Comparison of ENCODE assay signal across 13 mouse cellular contexts in genomic region chr3:53631126-53631525, GRCm38 (mm10). TPM values are rescaled to one million over a fixed set of nuclear protein-coding genes. Genes with fewer than 3 reads are reported as not detected.
A peak's percentile ranks its signal among the peaks of the same experiment; 100 is the strongest.
DNase-seq lines count a peak whose midpoint lies in the region; ATAC-seq and TF ChIP-seq lines count a peak whose summit lies in the region.
"Had no signal": no experiment of that assay in that cellular context is flagged by ENCODE, and none has a peak within 500 bp of the region (broad histone marks: within the 10 kb centered on the region; RNA-seq: fewer than 3 reads in every experiment).

No protein-coding gene starts in this region.

- H3K36me3 ChIP-seq in CH12.LX (replicated peaks in 1 of 2; ENCODE audit: control insufficient read depth in 1 of 2, insufficient read depth in 1 of 2, low read length in 1 of 2) = no peaks in the 10 kb centered on the region
- H3K36me3 ChIP-seq in heart, embryonic 15.5 days = no peaks in the 10 kb centered on the region
- H3K36me3 ChIP-seq: embryonic facial prominence, embryonic 12.5 days; liver, embryonic 12.5 days had no signal

- no peak for TF ChIP-seq POLR2A in CH12.LX (IDR thresholded peaks at IDR 0.05; ENCODE audit: low read depth, low read length)

- dilution Hi-C loops in CH12.LX (cut with MboI; ENCODE audit: extremely low pct_ligation_motif_present, extremely low pct_unique_long_range_greater_than_20kb, low sequenced_read_pairs) = no loop called here

- H3K79me2 ChIP-seq in CH12.LX (replicated peaks; ENCODE audit: control insufficient read depth, extremely low read depth, insufficient read depth, poor library complexity, severe bottlenecking) = no peaks in the 10 kb centered on the region

- no peak overlapping the region for H3K9ac ChIP-seq in CH12.LX (ENCODE audit: insufficient read depth, low read depth)
- H3K9ac ChIP-seq in heart, embryonic 15.5 days = no peak overlapping the region
- H3K9ac ChIP-seq: embryonic facial prominence, embryonic 12.5 days; liver, embryonic 12.5 days had no signal

- peak; percentile 89 for DNase-seq in heart, adult 11 months
- DNase-seq in heart, adult 9 months (ENCODE audit: low spot score in 2 of 2) = no peak
- DNase-seq in CH12.LX (ENCODE audit: extremely low read depth) = no peak
- peak; percentile 19 to 39 for DNase-seq in lung, postnatal 4 days
- no peak for DNase-seq in urinary bladder, adult 18-20 months (ENCODE audit: low spot score in 2 of 2)
- DNase-seq in frontal cortex, postnatal 25 days (ENCODE audit: low spot score in 2 of 2) = no peak
- DNase-seq in yolk sac, embryonic 10.5 days (ENCODE audit: low spot score) = no peak
- DNase-seq: adrenal gland, postnatal 14 days; cerebellum, adult 11-12 months had no signal

- in situ Hi-C loops in CH12.LX (cut with MboI; ENCODE audit: low pct_ligation_motif_present, low pct_unique_long_range_greater_than_20kb, low sequenced_read_pairs) = no loop called here

- WGBS in heart, embryonic 15.5 days = 39% methylated on average over 14 of the region's 14 CpGs

- no peak overlapping the region for H3K27ac ChIP-seq in CH12.LX (ENCODE audit: insufficient read depth, low read depth)
- peak overlapping the region; percentile 65 for H3K27ac ChIP-seq in heart, embryonic 15.5 days
- H3K27ac ChIP-seq: embryonic facial prominence, embryonic 12.5 days; hindbrain, postnatal 0 days; liver, embryonic 12.5 days had no signal

- TF ChIP-seq RAD21 in CH12.LX (IDR thresholded peaks at IDR 0.05; ENCODE audit: low read depth, low read length) = no peak

- ATAC-seq in heart, embryonic 15.5 days (replicated peaks; ENCODE audit: insufficient number of reproducible peaks, insufficient read depth, low FRiP score, low read depth) = no peak; the same call in 1 of the 2 replicates
- ATAC-seq: hindbrain, postnatal 0 days; liver, embryonic 12.5 days had no signal

- no peak for TF ChIP-seq CTCF in CH12.LX (conservative IDR thresholded peaks at IDR 0.05 in 1 of 2, IDR thresholded peaks at IDR 0.05 in 1 of 2; ENCODE audit: low read depth in 2 of 2, low read length in 2 of 2)

- peak overlapping the region; percentile 29; the same call in 1 of the 2 replicates for H3K4me2 ChIP-seq in CH12.LX (ENCODE audit: insufficient read depth, low read depth, poor library complexity, severe bottlenecking)
- H3K4me2 ChIP-seq in heart, embryonic 15.5 days = peak overlapping the region; percentile 44
- H3K4me2 ChIP-seq: embryonic facial prominence, embryonic 12.5 days; liver, embryonic 12.5 days had no signal

- H3K27me3 ChIP-seq in CH12.LX (replicated peaks) = no peaks in the 10 kb centered on the region
- H3K27me3 ChIP-seq in heart, embryonic 15.5 days = no peaks in the 10 kb centered on the region
- H3K27me3 ChIP-seq: embryonic facial prominence, embryonic 12.5 days; liver, embryonic 12.5 days had no signal

- 0 out of 4 replicates have a peak, but pooled peaks cover 0 to 5% of the 10 kb centered on the region in 2 experiments for H3K4me1 ChIP-seq in CH12.LX (ENCODE audit: control insufficient read depth in 1 of 2, insufficient read depth in 2 of 2)
- peaks cover 21% of the 10 kb centered on the region for H3K4me1 ChIP-seq in heart, embryonic 15.5 days (replicated peaks)
- H3K4me1 ChIP-seq: embryonic facial prominence, embryonic 12.5 days; liver, embryonic 12.5 days had no signal

- H3K9me3 ChIP-seq in CH12.LX (replicated peaks; ENCODE audit: low read length) = no peaks in the 10 kb centered on the region
- H3K9me3 ChIP-seq in heart, embryonic 15.5 days (replicated peaks) = no peaks in the 10 kb centered on the region
- H3K9me3 ChIP-seq: embryonic facial prominence, embryonic 12.5 days; liver, embryonic 12.5 days had no signal

- no peak overlapping the region for H3K4me3 ChIP-seq in CH12.LX (replicated peaks in 1 of 3; ENCODE audit: low read depth in 2 of 3, low read length in 2 of 3, poor library complexity in 1 of 3)
- H3K4me3 ChIP-seq in heart, embryonic 15.5 days = peak overlapping the region; percentile 22; the same call in 1 of the 2 replicates
- H3K4me3 ChIP-seq: embryonic facial prominence, embryonic 12.5 days; liver, embryonic 12.5 days had no signal

- TF ChIP-seq EP300 in CH12.LX (IDR thresholded peaks at IDR 0.05; ENCODE audit: low read length) = no peak

TF ChIP-seq in CH12.LX, 34 proteins besides CTCF, POLR2A, EP300 and RAD21:
- TF ChIP-seq ELF1 (IDR thresholded peaks at IDR 0.05; ENCODE audit: low read depth, low read length) (no peak), POLR2AphosphoS2 (IDR thresholded peaks at IDR 0.05; ENCODE audit: low read depth, low read length) (no peak), MAX (IDR thresholded peaks at IDR 0.05; ENCODE audit: low read length) (no peak), ETS1 (conservative IDR thresholded peaks at IDR 0.05; ENCODE audit: low read depth, low read length) (no peak), JUND (conservative IDR thresholded peaks at IDR 0.05; ENCODE audit: low read depth, low read length) (no peak), RCOR1 (conservative IDR thresholded peaks at IDR 0.05; ENCODE audit: low read depth, low read length) (no peak), USF1 (IDR thresholded peaks at IDR 0.05; ENCODE audit: low read depth, low read length) (no peak), GABPA (IDR thresholded peaks at IDR 0.05; ENCODE audit: insufficient replicate concordance, low read depth, low read length) (no peak), ZKSCAN1 (IDR thresholded peaks at IDR 0.05; ENCODE audit: borderline replicate concordance, low read depth, low read length) (no peak), MXI1 (IDR thresholded peaks at IDR 0.05; ENCODE audit: low read depth, low read length) (no peak), TBP (conservative IDR thresholded peaks at IDR 0.05; ENCODE audit: low read depth, low read length) (no peak), MAZ (IDR thresholded peaks at IDR 0.05; ENCODE audit: low read depth, low read length) (no peak), MYC (IDR thresholded peaks at IDR 0.05; ENCODE audit: low read depth, low read length) (no peak)

RNA-seq across cellular contexts. Expression of gene Frem2, which starts 26.0 kb away (rescaled TPM):
- total RNA-seq in CH12.LX (2012; rRNA removed) (0.04 TPM in 1 of 2 replicates, not detected in the other), CH12.LX (2014; rRNA removed) (0.04 and 0.09 TPM in 2 replicates)
- polyA plus RNA-seq in CH12.LX (2012; ENCODE audit: insufficient read length, low read depth) = 0.07 and 0.09 TPM in 2 replicates
- polyA plus RNA-seq in heart, embryonic 15.5 days (2015; fragmentation: Nextera tagmentation; extraction: Ambion mirVana) = 2.2 and 3.7 TPM in 2 replicates

Comparison
In these comparisons a context has a peak if more than half of its experiments do, and no peak if none do; other contexts are left out.
1. DNase-seq: peak in heart, adult 11 months (single experiment) and lung, postnatal 4 days (2 of 2); none in heart, adult 9 months (0 of 2), CH12.LX (single experiment), urinary bladder, adult 18-20 months (0 of 2), frontal cortex, postnatal 25 days (0 of 2) and yolk sac, embryonic 10.5 days (single experiment).